10 mouse cellular contexts compared by ENCODE assay signal in genomic region chr13:112308672-112309071, GRCm38 (mm10). TPM values are rescaled to one million over a fixed set of nuclear protein-coding genes. Genes with fewer than 3 reads are reported as not detected.
DNase-seq lines count a peak whose midpoint lies in the region; ATAC-seq and TF ChIP-seq lines count a peak whose summit lies in the region.
"Had no signal": no experiment of that assay in that cellular context is flagged by ENCODE, and none has a peak within 500 bp of the region (broad histone marks: within the 10 kb centered on the region; RNA-seq: fewer than 3 reads in every experiment).

No protein-coding gene starts in this region.

- no peak overlapping the region for H3K9ac ChIP-seq in ES-Bruce4 (ENCODE audit: low read depth, poor library complexity, severe bottlenecking)
- no peak overlapping the region for H3K9ac ChIP-seq in stomach, postnatal 0 days (ENCODE audit: low read length)
- H3K9ac ChIP-seq: limb, embryonic 13.5 days; stomach, embryonic 15.5 days had no signal

- H3K4me3 ChIP-seq in ES-Bruce4 (ENCODE audit: low read depth, low read length): no peak overlapping the region
- H3K4me3 ChIP-seq in stomach, postnatal 0 days (ENCODE audit: low read depth, low read length): no peak overlapping the region
- H3K4me3 ChIP-seq: limb, embryonic 13.5 days; stomach, embryonic 15.5 days had no signal

- H3K4me2 ChIP-seq in stomach, postnatal 0 days (replicated peaks; ENCODE audit: low read depth): no peak overlapping the region
- H3K4me2 ChIP-seq: limb, embryonic 13.5 days; stomach, embryonic 15.5 days had no signal

- no peaks in the 10 kb centered on the region for H3K27me3 ChIP-seq in ES-Bruce4 (ENCODE audit: control insufficient read depth, insufficient read depth, low read length, poor library complexity, severe bottlenecking)
- no peaks in the 10 kb centered on the region for H3K27me3 ChIP-seq in stomach, postnatal 0 days (ENCODE audit: control insufficient read depth, insufficient read depth, low read length)
- H3K27me3 ChIP-seq: limb, embryonic 13.5 days; stomach, embryonic 15.5 days had no signal

- TF ChIP-seq POLR2A in ES-Bruce4 (IDR thresholded peaks at IDR 0.05; ENCODE audit: insufficient read depth, low read length): no peak

- TF ChIP-seq EP300 in ES-Bruce4 (IDR thresholded peaks at IDR 0.05; ENCODE audit: insufficient read depth, low read depth, low read length): no peak
- TF ChIP-seq EP300 in stomach, postnatal 0 days (optimal IDR thresholded peaks at IDR 0.05): no peak

- DNase-seq in layer of hippocampus, postnatal 10 days (ENCODE audit: low spot score in 2 of 2): peak; percentile 30 to 53
- DNase-seq in layer of hippocampus, adult 8-10 months (ENCODE audit: low spot score in 2 of 2): no peak
- DNase-seq in adrenal gland, postnatal 36 days: peak; percentile 77 to 80
- DNase-seq in lung, postnatal 14 days: peak; percentile 71
- DNase-seq in stomach, postnatal 0 days (ENCODE audit: low spot score): peak; percentile 69

- 27% methylated on average over 1 of the region's 1 CpGs for WGBS in stomach, postnatal 0 days

- no peaks in the 10 kb centered on the region for H3K4me1 ChIP-seq in ES-Bruce4 (ENCODE audit: control insufficient read depth, insufficient read depth, low read length)
- H3K4me1 ChIP-seq in stomach, postnatal 0 days (replicated peaks; ENCODE audit: control insufficient read depth, insufficient read depth): no peaks in the 10 kb centered on the region
- H3K4me1 ChIP-seq: stomach, embryonic 15.5 days had no signal

- no peaks in the 10 kb centered on the region for H3K36me3 ChIP-seq in ES-Bruce4 (ENCODE audit: control insufficient read depth, insufficient read depth, low read length, poor library complexity, severe bottlenecking)
- no peaks in the 10 kb centered on the region for H3K36me3 ChIP-seq in stomach, postnatal 0 days (ENCODE audit: control insufficient read depth, insufficient read depth, low read length)
- H3K36me3 ChIP-seq: limb, embryonic 13.5 days; stomach, embryonic 15.5 days had no signal

- H3K9me3 ChIP-seq in ES-Bruce4 (replicated peaks; ENCODE audit: control insufficient read depth, insufficient read depth, low read length, poor library complexity, severe bottlenecking): no peaks in the 10 kb centered on the region
- no peaks in the 10 kb centered on the region for H3K9me3 ChIP-seq in stomach, postnatal 0 days (ENCODE audit: control insufficient read depth, low read length)
- H3K9me3 ChIP-seq: stomach, embryonic 15.5 days had no signal

- TF ChIP-seq CTCF in ES-Bruce4 (IDR thresholded peaks at IDR 0.05; ENCODE audit: low read depth, low read length): peak; percentile 64
- peak; percentile 90 for TF ChIP-seq CTCF in stomach, postnatal 0 days (IDR thresholded peaks at IDR 0.05; ENCODE audit: low read depth)

- H3K27ac ChIP-seq in ES-Bruce4 (ENCODE audit: insufficient read depth, low read length): no peak overlapping the region
- H3K27ac ChIP-seq in stomach, postnatal 0 days (replicated peaks): no peak overlapping the region
- H3K27ac ChIP-seq: limb, embryonic 13.5 days; stomach, embryonic 15.5 days had no signal

- peak; percentile 59 to 69; a peak in 2 of 4 replicates for ATAC-seq in hematopoietic stem cell, adult 5-6 weeks (replicated peaks in 1 of 2; ENCODE audit: insufficient read depth in 1 of 2, low FRiP score in 2 of 2, low TSS enrichment in 1 of 2, low read depth in 1 of 2, poor library complexity in 2 of 2, severe bottlenecking in 2 of 2)
- peak; percentile 86; the same call in 1 of the 2 replicates for ATAC-seq in stomach, postnatal 0 days (ENCODE audit: low FRiP score, low TSS enrichment)
- ATAC-seq in erythroblast, adult 5-6 weeks (replicated peaks; ENCODE audit: low FRiP score, poor library complexity, severe bottlenecking): no peak

RNA-seq across cellular contexts. Expression of gene Ankrd55, which starts 20.4 kb away (rescaled TPM):
- total RNA-seq in layer of hippocampus, postnatal 10 days (2021): 1 to 10 TPM; 8.6 to 9.1 TPM
- 1 to 10 TPM; 3.8 to 5.5 (median 4.2) TPM for total RNA-seq in layer of hippocampus, adult 8-10 months (2022)
- not detected in 2 replicates for polyA plus RNA-seq in ES-Bruce4 (2011; ENCODE audit: insufficient read depth, insufficient read length, low read depth, missing spikeins)
- 10 to 100 TPM in 1 of 2 experiments, under 1 TPM in 1; 0.46 to 22.1 TPM for total RNA-seq in adrenal gland, postnatal 36 days (2021)
- total RNA-seq in hematopoietic stem cell, adult 5-6 weeks (2017): not detected in 2 replicates
- 0.08 and 0.33 TPM in 2 replicates for polyA plus RNA-seq in stomach, postnatal 0 days (2015; fragmentation: Nextera tagmentation; extraction: Ambion mirVana)
- total RNA-seq in erythroblast, adult 5-6 weeks (2015; ENCODE audit: low replicate concordance): not detected in 2 replicates
- total RNA-seq in erythroblast, adult 5-6 weeks (2017; ENCODE audit: low replicate concordance): not detected in 2 replicates

Comparison
In these comparisons a context has a peak if more than half of its experiments do, and no peak if none do; other contexts are left out.
1. DNase-seq: peak in layer of hippocampus, postnatal 10 days (2 of 2), adrenal gland, postnatal 36 days (2 of 2), lung, postnatal 14 days (single experiment) and stomach, postnatal 0 days (single experiment); none in layer of hippocampus, adult 8-10 months (0 of 2).